Mouse (Mus musculus): ENCODE data around the gene Kcnj6.

DNA sequence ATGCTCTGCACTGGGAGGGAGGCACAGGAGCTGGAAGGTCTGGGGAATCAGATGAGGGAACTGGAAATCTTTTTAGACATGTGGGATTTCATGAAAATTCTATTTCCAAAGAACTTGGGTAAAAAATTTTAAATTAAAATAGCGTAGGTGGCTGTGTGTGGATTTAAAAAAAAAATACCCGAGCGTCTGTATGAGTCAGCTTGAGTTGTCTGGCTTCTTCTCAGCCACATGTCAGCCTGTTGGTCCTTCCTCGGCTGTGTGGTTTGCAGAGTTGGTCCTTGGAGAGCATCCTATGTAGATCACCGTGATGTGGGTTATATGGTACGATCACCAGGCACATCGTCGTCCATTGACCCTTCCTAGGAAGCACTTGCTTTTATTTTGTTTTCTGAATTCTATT is 114.3 kb downstream of the Kcnj6 start:
- TF ChIP-seq POLR2A (IDR thresholded peaks at IDR 0.05; ENCODE audit: low read depth, low read length) (no peak), CTCF (IDR thresholded peaks at IDR 0.05; ENCODE audit: extremely low read depth, insufficient read depth, insufficient read length, insufficient replicate concordance) (no peak)

Data from spleen, adult 2 months (tissue).